In genomic region chr6:122531466-122532174, GRCm38 (mm10) we compare ENCODE assay signal across 29 mouse cellular contexts. TPM values are rescaled to one million over a fixed set of nuclear protein-coding genes. Genes with fewer than 3 reads are reported as not detected.
A peak's percentile ranks its signal among the peaks of the same experiment; 100 is the strongest.
DNase-seq lines count a peak whose midpoint lies in the region; ATAC-seq lines count a peak whose summit lies in the region.
"Had no signal": no experiment of that assay in that cellular context is flagged by ENCODE, and none has a peak within 500 bp of the region (broad histone marks: within the 10 kb centered on the region; RNA-seq: fewer than 3 reads in every experiment).

No protein-coding gene starts in this region.

- 67% methylated on average over 8 of the region's 8 CpGs for WGBS in kidney, embryonic 15.5 days
- WGBS in limb, embryonic 10.5 days, result 62% methylated on average over 8 of the region's 8 CpGs

- H3K9ac ChIP-seq in kidney, embryonic 15.5 days, result no peak overlapping the region
- H3K9ac ChIP-seq: embryonic facial prominence, embryonic 15.5 days; forebrain, embryonic 15.5 days; liver, embryonic 13.5 days; lung, embryonic 15.5 days had no signal

- no peaks in the 10 kb centered on the region for H3K27me3 ChIP-seq in kidney, embryonic 15.5 days
- H3K27me3 ChIP-seq in limb, embryonic 10.5 days (ENCODE audit: low read depth, poor library complexity, severe bottlenecking), result no peaks in the 10 kb centered on the region
- H3K27me3 ChIP-seq: embryonic facial prominence, embryonic 15.5 days; forebrain, embryonic 15.5 days; lung, embryonic 15.5 days had no signal

- no peak; the same call in 1 of the 2 replicates for ATAC-seq in kidney, embryonic 15.5 days (replicated peaks; ENCODE audit: low FRiP score)
- ATAC-seq: activated CD4-positive, CD25-positive, alpha-beta regulatory T cell, adult 4 months; forebrain, embryonic 15.5 days; hindbrain, postnatal 0 days; intestine, embryonic 16.5 days had no signal

- H3K36me3 ChIP-seq in kidney, embryonic 15.5 days, result no peaks in the 10 kb centered on the region
- H3K36me3 ChIP-seq in limb, embryonic 10.5 days, result no peaks in the 10 kb centered on the region
- H3K36me3 ChIP-seq: embryonic facial prominence, embryonic 15.5 days; forebrain, embryonic 15.5 days; G1E; hindbrain, embryonic 10.5 days; liver, embryonic 13.5 days; lung, embryonic 15.5 days had no signal

- peak overlapping the region; percentile 56 for H3K27ac ChIP-seq in kidney, embryonic 15.5 days
- peak overlapping the region; percentile 53 for H3K27ac ChIP-seq in limb, embryonic 10.5 days
- H3K27ac ChIP-seq: embryonic facial prominence, embryonic 15.5 days; forebrain, embryonic 15.5 days; hindbrain, embryonic 10.5 days; hindbrain, postnatal 0 days; liver, embryonic 13.5 days; lung, embryonic 15.5 days; macrophage had no signal

- no peaks in the 10 kb centered on the region for H3K9me3 ChIP-seq in kidney, embryonic 15.5 days (replicated peaks)
- H3K9me3 ChIP-seq in limb, embryonic 10.5 days (replicated peaks), result no peaks in the 10 kb centered on the region
- H3K9me3 ChIP-seq: embryonic facial prominence, embryonic 15.5 days; forebrain, embryonic 15.5 days; G1E; hindbrain, embryonic 10.5 days; liver, embryonic 13.5 days; lung, embryonic 15.5 days had no signal

- H3K4me1 ChIP-seq in kidney, embryonic 15.5 days, result 0 out of 2 replicates have a peak, but pooled peaks cover 5% of the 10 kb centered on the region
- H3K4me1 ChIP-seq in limb, embryonic 10.5 days, result peaks cover 14% of the 10 kb centered on the region
- H3K4me1 ChIP-seq: liver, embryonic 13.5 days; lung, embryonic 15.5 days had no signal

- no peak overlapping the region for H3K4me2 ChIP-seq in kidney, embryonic 15.5 days
- H3K4me2 ChIP-seq: embryonic facial prominence, embryonic 15.5 days; forebrain, embryonic 15.5 days; heart, embryonic 11.5 days; liver, embryonic 13.5 days; lung, embryonic 15.5 days; midbrain, embryonic 11.5 days had no signal

- no peak for DNase-seq in kidney, postnatal 10 days
- DNase-seq in 3T3-L1 (ENCODE audit: low read depth, low spot score) (peak; percentile 74), adipocyte (ENCODE audit: low spot score) (peak; percentile 17)
- no peak for DNase-seq in limb, embryonic 10.5 days (ENCODE audit: low spot score)
- no peak for DNase-seq in spleen, postnatal 4 days (ENCODE audit: low spot score in 2 of 2)
- DNase-seq in thymus, postnatal 25 days, result no peak
- DNase-seq: adrenal gland, postnatal 14 days; B cell, adult 2 months; cerebellum, adult 9-10 months; gastrocnemius, postnatal 14 days; heart, adult 11 months; kidney, postnatal 36 days; layer of hippocampus, postnatal 36 days; liver, embryonic 13.5 days; thymus, postnatal 14 days had no signal

- H3K4me3 ChIP-seq in kidney, embryonic 15.5 days (replicated peaks), result no peak overlapping the region
- no peak overlapping the region for H3K4me3 ChIP-seq in limb, embryonic 10.5 days
- H3K4me3 ChIP-seq: embryonic facial prominence, embryonic 15.5 days; forebrain, embryonic 15.5 days; hindbrain, embryonic 10.5 days; liver, embryonic 13.5 days; lung, embryonic 15.5 days had no signal

RNA-seq across cellular contexts. Expression of gene Aicda, which starts 22.0 kb away (rescaled TPM):
- not detected in 2 replicates for polyA plus RNA-seq in kidney, embryonic 15.5 days (2015; fragmentation: Nextera tagmentation; extraction: Ambion mirVana)
- polyA plus RNA-seq in limb, embryonic 10.5 days (2016; fragmentation: Nextera tagmentation; extraction: Ambion mirVana), result 0.28 TPM in 1 of 2 replicates, not detected in the other
- polyA plus RNA-seq: embryonic facial prominence, embryonic 15.5 days; G1E; heart, postnatal 0 days; hindbrain, embryonic 10.5 days; intestine, embryonic 16.5 days; liver, embryonic 13.5 days; lung, embryonic 15.5 days; midbrain, embryonic 11.5 days; testis, adult 2 months had no signal

RNA-seq across cellular contexts. Expression of gene Mfap5, which starts 26.0 kb away (rescaled TPM):
- polyA plus RNA-seq in kidney, embryonic 15.5 days (2015; fragmentation: Nextera tagmentation; extraction: Ambion mirVana), result 23.4 and 32.8 TPM in 2 replicates
- polyA plus RNA-seq in limb, embryonic 10.5 days (2016; fragmentation: Nextera tagmentation; extraction: Ambion mirVana), result 0.30 and 0.51 TPM in 2 replicates
- polyA plus RNA-seq: activated CD4-positive, CD25-positive, alpha-beta regulatory T cell, adult 4 months; G1E; macrophage had no signal

RNA-seq across cellular contexts. Expression of gene Rimklb, which starts 33.1 kb away (rescaled TPM):
- 15.3 and 16.2 TPM in 2 replicates for polyA plus RNA-seq in kidney, embryonic 15.5 days (2015; fragmentation: Nextera tagmentation; extraction: Ambion mirVana)
- polyA plus RNA-seq in limb, embryonic 10.5 days (2016; fragmentation: Nextera tagmentation; extraction: Ambion mirVana), result 39.4 and 49.3 TPM in 2 replicates
- polyA plus RNA-seq: macrophage had no signal

Comparison
In these comparisons a context has a peak if more than half of its experiments do, and no peak if none do; other contexts are left out.
1. DNase-seq: peak in 3T3-L1 (single experiment) and adipocyte (single experiment); none in kidney, postnatal 10 days (single experiment), limb, embryonic 10.5 days (single experiment), spleen, postnatal 4 days (0 of 2) and thymus, postnatal 25 days (single experiment).
2. RNA of gene Mfap5, which starts 26.0 kb away (polyA plus RNA-seq): 23.4 to 32.8 TPM in kidney, embryonic 15.5 days; 0.30 to 0.51 TPM in limb, embryonic 10.5 days; every median in the first group is over 10 times any median in the second.